Mouse (Mus musculus) forebrain, embryonic 16.5 days (tissue): Measurements from ENCODE around the gene Ganc. TPM values are rescaled to one million over a fixed set of nuclear protein-coding genes. Genes with fewer than 3 reads are reported as not detected.

Experiments used
- ATAC-seq: fragments of 200-750 bp; cut with Nextera tagmentation; 2 replicates; pipeline ENCODE4 v1.8.0; 2017; ENCODE audit warnings: mild to moderate bottlenecking, moderate library complexity
- H3K27ac ChIP-seq: fragments of 300-500 bp; sonication (generic); 2 replicates; pipeline ENCODE4 v1.5.1; 2014; ENCODE audit warnings: low read length, control low read depth
- H3K27me3 ChIP-seq: fragments of 300-500 bp; sonication (generic); replicated peaks from 2 replicates; pipeline ENCODE4 v1.6.1; 2014; ENCODE audit warnings: low read length; ENCODE audit not compliant: control insufficient read depth, insufficient read depth
- H3K36me3 ChIP-seq: fragments of 300-500 bp; sonication (generic); 2 replicates; pipeline ENCODE4 v1.6.1; 2014; ENCODE audit not compliant: control insufficient read depth, insufficient read depth
- H3K4me1 ChIP-seq: fragments of 300-500 bp; sonication (generic); replicated peaks from 2 replicates; pipeline ENCODE4 v1.6.1; 2014; ENCODE audit warnings: low read length; ENCODE audit not compliant: control insufficient read depth, insufficient read depth
- H3K4me2 ChIP-seq: fragments of 300-500 bp; sonication (generic); 2 replicates; pipeline ENCODE4 v1.6.1; 2014; ENCODE audit warnings: mild to moderate bottlenecking, low read length, control low read depth
- H3K4me3 ChIP-seq: fragments of 300-500 bp; sonication (generic); replicated peaks from 2 replicates; pipeline ENCODE4 v1.5.1; 2014; ENCODE audit warnings: mild to moderate bottlenecking, low read length, control low read depth
- H3K9ac ChIP-seq: fragments of 300-500 bp; sonication (generic); replicated peaks from 2 replicates; pipeline ENCODE4 v1.6.1; 2014; ENCODE audit warnings: low read depth, low read length, control low read depth
- H3K9me3 ChIP-seq: fragments of 300-500 bp; sonication (generic); 2 replicates; pipeline ENCODE4 v1.6.1; 2016; ENCODE audit warnings: low read length; ENCODE audit not compliant: control insufficient read depth
- WGBS: fragments of 180-500 bp; shearing (Covaris S2); extraction: QIAGEN DNeasy Blood & Tissue Kit; methylation state at CpG from one replicate; pipeline ENCODE4 v1.1.7; 2014; 5-methylcytosine and 5-hydroxymethylcytosine counted together
- polyA plus RNA-seq: library from polyadenylated mRNA; unstranded; fragments of >200 nt; fragmentation: Nextera tagmentation; extraction: Ambion mirVana; gene quantifications from 2 replicates; pipeline ENCODE4 v1.2.1, GENCODE M21; 2015

Ganc gene
- polyA plus RNA-seq, 1 experiment from 2014 or later: 8.3 TPM

GRCm38 (mm10) chr2:120464732-120465396 is 61.2 kb downstream of the Ganc start:
- Histone ChIP-seq H3K9me3 (no peaks in the 10 kb centered on the region), H3K4me1 (no peaks in the 10 kb centered on the region), H3K36me3 (no peaks in the 10 kb centered on the region), H3K4me3 (no peak overlapping the region), H3K9ac (no peak overlapping the region), H3K27ac (no peak overlapping the region), H3K27me3 (no peaks in the 10 kb centered on the region), H3K4me2 (no peak overlapping the region)
- ATAC-seq: no peak
- 95% methylated on average over 2 of the region's 2 CpGs for WGBS

GRCm38 (mm10) chr2:120465397-120465785 is 61.7 kb downstream of the Ganc start:
- no peak overlapping the region for H3K4me3 ChIP-seq
- H3K9ac ChIP-seq: no peak overlapping the region
- no peaks in the 10 kb centered on the region for H3K27me3 ChIP-seq
- H3K4me1 ChIP-seq: no peaks in the 10 kb centered on the region
- no peaks in the 10 kb centered on the region for H3K36me3 ChIP-seq
- no peaks in the 10 kb centered on the region for H3K9me3 ChIP-seq
- WGBS: 90% methylated on average over 5 of the region's 5 CpGs
- H3K27ac ChIP-seq: no peak overlapping the region
- ATAC-seq: no peak
- no peak overlapping the region for H3K4me2 ChIP-seq

GRCm38 (mm10) chr2:120468011-120468410 is 64.3 kb downstream of the Ganc start:
- Histone ChIP-seq H3K4me3 (no peak overlapping the region), H3K36me3 (no peaks in the 10 kb centered on the region), H3K9me3 (no peaks in the 10 kb centered on the region), H3K9ac (no peak overlapping the region), H3K27me3 (no peaks in the 10 kb centered on the region), H3K27ac (no peak overlapping the region), H3K4me1 (no peaks in the 10 kb centered on the region), H3K4me2 (no peak overlapping the region)
- ATAC-seq: no peak

- no peak overlapping the region for H3K4me3 ChIP-seq
- 86% methylated on average over 3 of the region's 3 CpGs for WGBS
Measured at GRCm38 (mm10) chr2:120469220-120469619, 65.5 kb downstream of the Ganc start.

GRCm38 (mm10) chr2:120469715-120470114 is 66.0 kb downstream of the Ganc start:
- no peak for ATAC-seq
- no peak overlapping the region for H3K9ac ChIP-seq
- H3K27me3 ChIP-seq: no peaks in the 10 kb centered on the region
- H3K9me3 ChIP-seq: no peaks in the 10 kb centered on the region
- no peaks in the 10 kb centered on the region for H3K36me3 ChIP-seq
- no peaks in the 10 kb centered on the region for H3K4me1 ChIP-seq
- H3K4me3 ChIP-seq: no peak overlapping the region
- no peak overlapping the region for H3K4me2 ChIP-seq
- H3K27ac ChIP-seq: no peak overlapping the region
- 92% methylated on average over 10 of the region's 10 CpGs for WGBS

More at GRCm38 (mm10) chr2:120469220-120469619, 65.5 kb downstream of the Ganc start:
- Histone ChIP-seq H3K36me3 (no peaks in the 10 kb centered on the region), H3K27ac (no peak overlapping the region), H3K9me3 (no peaks in the 10 kb centered on the region), H3K9ac (no peak overlapping the region), H3K4me2 (no peak overlapping the region), H3K27me3 (no peaks in the 10 kb centered on the region), H3K4me1 (no peaks in the 10 kb centered on the region)
- ATAC-seq: no peak

GRCm38 (mm10) chr2:120470856-120471255 is 67.2 kb downstream of the Ganc start:
- Histone ChIP-seq H3K27me3 (no peaks in the 10 kb centered on the region), H3K4me2 (no peak overlapping the region), H3K9me3 (no peaks in the 10 kb centered on the region), H3K36me3 (no peaks in the 10 kb centered on the region), H3K4me3 (no peak overlapping the region), H3K4me1 (no peaks in the 10 kb centered on the region), H3K27ac (no peak overlapping the region), H3K9ac (no peak overlapping the region)
- no peak for ATAC-seq
- 64% methylated on average over 4 of the region's 4 CpGs for WGBS

- Histone ChIP-seq H3K9ac (no peak overlapping the region), H3K27me3 (no peaks in the 10 kb centered on the region), H3K4me3 (no peak overlapping the region), H3K36me3 (no peaks in the 10 kb centered on the region), H3K4me1 (no peaks in the 10 kb centered on the region), H3K9me3 (no peaks in the 10 kb centered on the region), H3K4me2 (no peak overlapping the region), H3K27ac (no peak overlapping the region)
- WGBS: 31% methylated on average over 13 of the region's 13 CpGs
- no peak for ATAC-seq
Measured at GRCm38 (mm10) chr2:120476277-120477087, 72.8 kb downstream of the Ganc start.

- Histone ChIP-seq H3K4me3 (no peak overlapping the region), H3K9ac (no peak overlapping the region), H3K27me3 (no peaks in the 10 kb centered on the region), H3K4me1 (no peaks in the 10 kb centered on the region), H3K9me3 (no peaks in the 10 kb centered on the region), H3K36me3 (no peaks in the 10 kb centered on the region), H3K27ac (no peak overlapping the region), H3K4me2 (no peak overlapping the region)
- ATAC-seq: no peak
- WGBS: 58% methylated on average over 3 of the region's 3 CpGs
Measured at GRCm38 (mm10) chr2:120478600-120478999, 74.9 kb downstream of the Ganc start.

GRCm38 (mm10) chr2:120481921-120482320 is 78.2 kb downstream of the Ganc start:
- Histone ChIP-seq H3K9me3 (no peaks in the 10 kb centered on the region), H3K27ac (no peak overlapping the region), H3K36me3 (no peaks in the 10 kb centered on the region), H3K4me2 (no peak overlapping the region), H3K4me3 (no peak overlapping the region), H3K27me3 (no peaks in the 10 kb centered on the region), H3K4me1 (no peaks in the 10 kb centered on the region), H3K9ac (no peak overlapping the region)
- 76% methylated on average over 8 of the region's 8 CpGs for WGBS
- no peak for ATAC-seq
